Mouse (Mus musculus) NIH3T3 (cell line): Measurements from ENCODE around the gene Mylip.

Experiments
- DNase-seq: peaks from one replicate; pipeline ENCODE4 v3.0.0-alpha.2; 2012; ENCODE audit warnings: low read depth

Mylip gene

DNA sequence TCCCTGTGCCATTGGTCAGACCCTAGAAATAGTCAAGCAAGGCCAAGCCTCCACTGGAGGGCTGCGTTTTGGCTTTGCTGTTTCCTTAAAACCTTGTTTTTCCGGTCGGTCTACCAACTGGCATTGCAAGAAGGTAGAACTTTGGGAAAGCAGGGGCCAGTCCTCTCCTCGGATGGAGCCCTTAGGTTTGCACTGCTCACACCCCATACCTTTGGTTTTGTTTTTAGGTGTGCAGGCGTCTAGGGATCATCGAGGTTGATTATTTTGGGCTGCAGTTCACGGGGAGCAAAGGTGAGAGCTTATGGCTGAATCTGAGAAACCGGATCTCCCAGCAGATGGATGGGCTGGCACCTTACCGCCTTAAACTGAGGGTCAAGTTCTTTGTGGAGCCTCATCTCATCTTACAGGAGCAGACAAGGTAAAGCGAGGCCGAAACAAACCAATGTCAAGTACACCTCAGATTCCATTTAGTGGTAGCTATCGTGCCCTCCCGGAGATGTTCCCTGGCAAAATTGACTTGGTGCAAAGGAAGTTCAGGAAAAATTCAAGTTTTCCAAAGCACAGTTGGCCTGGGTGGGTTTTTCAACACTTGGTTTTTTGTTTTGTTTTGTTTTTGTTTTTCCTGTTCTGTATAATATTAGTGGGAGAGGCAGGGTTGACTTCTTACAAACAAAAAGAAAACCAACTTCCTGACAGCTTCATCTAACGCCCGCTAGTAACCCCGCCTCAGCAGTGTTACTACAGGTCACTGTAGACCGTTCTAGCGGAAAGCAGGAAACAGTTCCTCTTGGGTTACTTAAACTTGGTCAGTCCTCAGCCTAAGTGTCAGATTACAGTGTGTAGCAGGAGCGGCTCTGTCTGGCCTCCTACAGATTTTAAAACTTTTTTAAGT, 1.7 kb downstream of the Mylip start:
- DNase-seq = peak; percentile 68

DNA sequence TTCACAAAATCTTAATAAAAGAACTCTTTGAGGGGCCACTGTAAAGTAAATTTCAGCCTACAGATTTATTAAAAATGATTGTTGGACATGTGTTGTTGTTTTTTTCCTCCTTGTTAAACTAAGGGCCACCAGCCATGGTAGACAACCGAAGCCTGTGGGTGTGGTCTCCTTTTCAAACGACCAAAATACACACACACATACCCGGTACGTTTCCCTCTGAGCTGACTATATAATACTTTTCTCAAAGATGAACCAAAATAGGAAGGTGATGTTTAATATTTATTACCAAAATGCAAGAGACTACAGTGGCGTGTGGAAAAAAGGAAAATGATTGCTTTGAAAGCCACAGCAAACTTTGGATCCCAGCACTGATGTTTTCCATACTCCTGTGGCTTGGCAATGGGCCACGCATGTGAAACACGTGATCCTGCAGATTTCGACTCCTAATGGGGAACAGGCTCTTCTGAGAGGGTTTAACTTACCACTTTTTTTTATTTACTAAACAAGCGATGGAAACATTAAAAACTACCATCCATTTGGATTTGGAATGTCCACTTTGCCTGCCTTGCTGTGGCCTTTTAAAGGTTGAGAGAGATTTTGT, 2.4 kb downstream of the Mylip start:
- DNase-seq = peak; percentile 94

DNA sequence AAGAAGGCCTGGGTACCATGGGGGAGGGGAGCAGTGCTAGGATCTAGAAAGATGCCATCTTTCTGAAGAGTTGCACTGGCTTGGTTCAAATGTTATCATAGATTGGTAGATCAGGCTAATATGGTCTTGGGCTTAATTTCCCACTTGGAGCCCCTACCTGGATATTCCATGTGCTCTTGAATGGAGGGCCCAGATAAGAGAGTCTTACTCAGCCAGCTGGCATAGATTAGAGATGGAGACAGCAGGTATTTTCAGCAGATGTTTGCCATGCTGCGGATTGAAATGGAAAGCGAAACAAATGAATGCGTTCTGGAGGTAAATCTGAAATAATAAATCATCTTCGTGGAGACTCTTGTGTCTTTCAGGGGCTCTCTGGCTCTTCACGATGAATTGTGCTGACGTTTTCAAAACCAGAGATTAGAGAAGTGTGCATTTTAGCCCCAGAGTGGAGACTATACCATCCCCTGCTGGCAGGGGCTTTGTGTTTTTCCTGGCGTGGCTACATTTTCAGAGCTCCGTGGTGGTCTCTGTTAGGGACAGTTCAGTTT, 4.8 kb downstream of the Mylip start:
- DNase-seq = no peak

DNA sequence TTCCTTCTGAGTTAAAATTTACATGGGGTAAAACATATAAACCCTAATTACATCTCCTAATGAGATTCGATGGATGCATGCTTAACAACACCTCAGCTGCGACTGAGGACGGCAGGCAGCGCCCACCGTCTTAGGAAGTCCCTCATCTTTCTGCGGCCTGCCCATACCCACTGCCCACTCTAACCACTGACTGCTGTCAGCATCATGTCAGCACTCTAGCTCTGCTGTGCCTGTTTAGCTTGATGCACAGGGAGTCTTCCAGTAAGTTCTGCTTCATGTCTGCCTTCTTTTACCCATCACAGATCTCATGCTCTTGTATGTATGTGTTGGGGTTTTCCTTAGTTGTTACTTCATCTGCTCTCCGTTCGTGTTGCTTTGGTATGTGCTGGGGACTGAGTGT, 7.2 kb downstream of the Mylip start:
- DNase-seq = no peak

DNA sequence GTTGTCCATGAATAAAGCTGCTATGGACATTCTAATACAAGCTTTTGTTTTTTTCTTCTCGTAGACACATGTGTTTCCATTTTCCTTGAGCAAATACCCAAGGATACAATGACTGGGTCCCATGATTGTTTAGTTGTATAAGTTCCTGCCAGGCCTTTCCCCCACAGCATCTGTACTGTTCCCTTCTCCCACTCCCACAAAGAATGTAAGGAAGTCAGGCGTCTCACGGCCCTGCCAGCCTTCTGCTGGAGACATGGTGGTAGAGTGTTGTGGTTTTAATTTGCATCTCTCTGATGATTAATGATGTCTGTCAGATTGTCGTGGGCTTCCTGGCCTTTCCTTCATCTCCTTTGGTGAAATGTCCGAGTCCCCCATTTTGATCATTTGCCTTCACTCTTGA, 7.7 kb downstream of the Mylip start:
- DNase-seq = peak; percentile 61

DNA sequence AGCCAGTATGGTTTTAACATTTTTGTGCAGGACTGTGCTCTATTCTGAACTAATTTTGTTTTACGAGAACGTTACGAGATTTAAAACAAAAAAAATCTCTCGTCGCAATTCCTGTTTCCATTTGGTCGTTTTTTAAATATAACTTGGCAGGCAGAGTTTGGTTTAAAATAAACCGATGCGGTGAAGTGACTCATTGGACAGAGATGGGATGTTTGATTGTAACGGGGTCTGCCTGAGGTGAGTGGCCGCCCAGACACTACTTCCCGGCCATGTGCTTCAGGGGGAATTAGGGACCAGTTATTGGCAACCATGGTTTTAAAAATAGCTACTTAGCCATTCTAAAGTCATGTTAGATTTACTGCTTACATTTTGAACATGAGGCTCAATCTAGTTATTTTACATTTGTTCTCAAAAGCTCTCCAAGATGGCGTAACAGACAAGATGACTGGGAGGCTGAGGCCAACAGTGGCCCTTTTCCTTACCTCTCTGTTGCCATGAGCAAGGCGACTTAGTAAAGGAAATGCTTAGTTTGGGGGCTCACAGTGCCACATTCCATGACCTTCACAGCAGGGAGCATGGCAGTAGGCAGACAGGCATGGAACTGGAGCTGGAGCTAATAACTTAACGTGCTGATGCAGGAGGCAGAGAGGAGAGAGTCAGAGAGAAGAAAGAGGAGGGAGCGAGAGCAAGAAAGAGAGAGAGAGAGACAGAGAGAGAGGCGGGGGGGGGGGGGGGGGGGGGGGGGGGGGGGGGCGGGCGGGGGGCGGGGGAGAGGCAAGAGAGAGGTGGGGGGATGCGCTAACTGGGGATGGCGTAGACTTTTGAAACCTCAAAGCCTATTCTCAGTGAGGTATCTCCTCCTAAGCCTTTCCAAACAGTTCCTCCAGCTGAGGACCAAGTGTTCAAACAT, 8.6 kb downstream of the Mylip start:
- peak; percentile 85 for DNase-seq

DNA sequence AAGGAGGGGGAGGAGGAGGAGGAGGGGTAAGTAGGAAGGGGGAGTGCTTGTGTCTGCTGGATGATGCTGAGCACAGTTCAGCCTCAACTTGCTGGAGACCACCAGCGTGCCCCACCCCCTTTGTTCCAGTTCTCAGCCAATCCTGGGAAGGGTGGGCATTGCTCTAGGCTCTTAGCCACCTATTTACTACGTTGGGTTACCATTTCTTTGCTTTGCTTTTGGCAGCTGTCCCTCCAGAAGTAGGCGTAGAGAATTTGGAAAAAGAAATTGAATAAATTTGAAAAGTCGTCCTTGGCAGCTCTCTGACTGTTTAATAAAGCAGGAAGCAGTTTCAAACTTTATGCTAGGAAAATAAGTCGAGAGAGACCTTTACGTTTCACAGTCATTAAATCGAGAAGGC, 11.2 kb downstream of the Mylip start:
- DNase-seq = no peak

DNA sequence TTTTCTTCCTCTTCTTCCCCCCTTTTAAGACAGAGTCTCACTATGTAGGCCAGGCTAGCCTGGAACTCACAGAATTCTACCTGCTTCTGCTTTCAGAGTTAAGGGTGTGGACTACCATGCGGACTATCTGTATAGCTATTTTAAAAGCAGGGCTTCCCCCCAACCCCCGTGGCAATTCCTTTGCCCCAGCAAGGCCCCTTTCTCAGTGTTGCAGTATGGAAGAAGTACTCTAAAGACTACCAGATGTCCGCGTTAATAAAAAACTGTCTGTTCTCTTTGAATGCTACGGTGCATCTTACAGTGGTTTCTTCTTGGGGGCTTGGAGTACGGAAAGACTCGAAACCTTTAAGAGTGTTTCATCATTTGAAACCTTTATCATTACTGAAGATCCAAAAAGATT, 12.3 kb downstream of the Mylip start:
- peak; percentile 27 for DNase-seq

DNA sequence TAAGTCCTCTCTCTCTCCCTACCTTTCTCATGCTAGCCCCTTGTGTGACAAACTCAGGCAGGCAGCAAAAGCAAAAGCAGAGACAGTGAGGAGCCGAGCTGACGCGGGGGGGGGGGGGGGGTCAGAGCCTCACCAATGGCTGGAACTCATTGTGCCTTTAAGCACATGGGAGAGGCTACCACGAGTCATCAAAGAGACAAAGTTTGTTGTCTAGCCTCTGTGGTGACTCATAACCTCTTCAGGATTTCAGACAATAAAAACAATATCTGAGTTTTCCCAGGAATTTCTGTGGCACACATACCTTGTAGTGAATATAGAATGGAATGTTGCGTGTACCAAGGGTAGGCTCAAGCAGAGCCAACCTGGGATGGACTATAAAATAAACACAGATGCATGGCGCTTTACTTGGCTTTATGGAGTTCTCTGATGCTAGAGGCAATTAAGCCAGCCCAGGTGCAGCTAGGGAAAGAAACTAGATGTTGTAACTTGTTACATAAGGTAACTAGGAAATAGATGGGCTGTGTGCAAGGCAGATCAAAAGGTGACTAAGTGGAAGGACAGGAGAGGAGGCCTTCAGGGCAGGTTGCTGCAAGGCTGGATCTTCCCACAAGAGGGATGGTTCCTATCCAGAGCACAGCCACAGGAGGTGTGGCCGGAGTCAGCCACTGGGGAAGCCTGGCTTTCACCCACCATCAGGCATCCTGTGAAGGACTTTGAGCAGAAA, 12.9 kb downstream of the Mylip start:
- DNase-seq = peak; percentile 28

DNA sequence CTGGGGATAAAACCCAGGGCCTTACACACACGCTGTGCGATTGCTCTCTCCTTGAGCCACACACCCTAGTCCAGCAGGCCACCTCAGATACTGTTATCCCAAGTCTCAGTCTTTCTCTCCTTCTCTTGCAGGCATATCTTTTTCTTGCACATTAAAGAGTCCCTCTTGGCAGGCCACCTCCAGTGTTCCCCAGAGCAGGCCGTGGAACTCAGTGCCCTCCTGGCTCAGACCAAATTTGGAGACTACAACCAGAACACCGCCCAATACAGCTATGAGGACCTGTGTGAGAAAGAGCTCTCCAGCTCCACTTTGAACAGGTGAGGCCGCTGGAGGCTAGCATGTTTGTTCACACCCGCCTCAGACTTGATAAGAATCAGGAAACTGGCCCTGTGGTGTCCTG, 14.7 kb downstream of the Mylip start:
- DNase-seq = no peak

DNA sequence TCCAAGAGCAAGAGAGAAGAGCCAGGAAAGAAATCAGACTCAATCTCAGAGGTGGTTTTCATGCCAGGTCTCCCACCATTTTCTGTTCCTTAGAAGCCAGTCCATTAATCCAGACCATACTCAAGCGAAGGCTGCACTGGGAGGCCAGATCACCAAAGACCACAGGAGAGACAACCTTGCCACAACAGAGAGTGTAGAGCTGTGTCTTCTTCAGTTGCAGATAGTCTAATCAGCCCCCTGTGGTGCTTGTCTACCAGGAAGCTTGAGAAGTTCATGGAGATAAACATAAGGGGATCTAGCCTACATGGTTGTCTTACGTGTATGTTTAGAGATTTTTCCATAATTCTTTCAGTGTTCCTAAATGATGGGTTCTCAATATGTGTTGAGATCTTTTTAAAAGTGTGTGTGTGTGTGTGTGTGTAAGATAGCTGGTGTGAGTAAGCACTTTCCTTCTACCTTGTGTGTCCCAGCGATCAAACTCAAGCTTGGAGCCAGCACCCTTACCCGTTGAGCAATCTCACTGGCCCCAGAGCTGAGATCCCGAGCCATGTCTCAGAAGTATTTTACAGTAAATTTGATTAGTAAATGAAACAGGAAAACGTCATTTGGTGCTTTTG, 15.8 kb downstream of the Mylip start:
- no peak for DNase-seq

DNA sequence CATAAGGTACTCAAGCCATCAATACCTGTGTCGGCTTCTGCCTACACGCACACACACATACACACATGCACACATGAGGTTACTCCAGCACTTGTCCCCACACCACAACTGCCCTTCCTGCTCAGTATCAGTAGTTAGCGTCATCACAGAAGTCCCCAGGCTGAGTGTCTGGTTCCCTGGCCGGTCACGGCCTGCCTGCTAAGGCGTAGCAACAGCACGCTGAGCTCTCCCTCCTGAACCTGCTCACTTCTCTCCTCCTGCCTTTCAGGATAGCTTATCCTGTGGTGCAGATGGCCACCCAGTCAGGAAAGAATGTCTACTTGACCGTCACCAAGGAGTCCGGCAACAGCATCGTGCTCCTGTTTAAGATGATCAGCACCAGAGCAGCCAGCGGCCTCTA, 16.7 kb downstream of the Mylip start:
- no peak for DNase-seq

DNA sequence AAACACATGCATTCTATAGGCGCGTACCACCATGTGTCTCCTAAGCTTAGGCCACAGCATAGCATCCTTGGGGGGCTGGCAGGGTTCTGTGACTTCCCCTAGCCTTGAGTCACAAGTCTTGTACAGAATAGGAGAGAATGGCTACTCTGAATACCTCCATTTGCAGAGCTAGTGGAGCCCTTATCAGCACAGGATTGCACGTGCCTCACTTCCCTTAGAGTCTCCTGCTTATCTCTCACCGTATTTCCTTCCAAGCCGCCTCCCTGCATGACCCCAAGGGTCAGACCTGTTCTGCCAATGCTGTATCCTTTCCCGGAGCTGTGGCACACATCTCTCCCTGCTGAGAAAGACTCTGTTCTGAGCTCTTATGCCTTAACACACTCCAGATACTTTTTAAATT, 17.2 kb downstream of the Mylip start:
- DNase-seq = no peak

DNA sequence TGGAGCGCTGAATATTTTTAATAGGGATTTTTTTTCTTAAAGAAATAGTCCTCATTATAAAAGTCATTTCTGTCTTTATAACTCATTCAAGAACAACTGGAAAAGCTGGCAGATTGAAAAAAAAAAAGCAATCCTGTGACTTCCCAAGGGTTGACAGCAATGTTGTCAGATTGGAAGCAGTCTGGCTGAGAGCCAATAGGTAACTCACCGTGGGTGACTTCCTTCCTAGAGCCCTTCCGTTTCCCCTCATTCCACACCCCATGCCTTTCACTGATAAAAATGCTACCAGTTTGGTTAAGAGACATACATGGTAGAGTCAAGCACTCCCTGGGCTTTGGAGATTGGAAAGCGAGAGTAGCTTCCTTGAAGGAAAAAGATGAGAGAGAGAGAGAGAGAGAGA, 21.4 kb downstream of the Mylip start:
- no peak for DNase-seq

DNA sequence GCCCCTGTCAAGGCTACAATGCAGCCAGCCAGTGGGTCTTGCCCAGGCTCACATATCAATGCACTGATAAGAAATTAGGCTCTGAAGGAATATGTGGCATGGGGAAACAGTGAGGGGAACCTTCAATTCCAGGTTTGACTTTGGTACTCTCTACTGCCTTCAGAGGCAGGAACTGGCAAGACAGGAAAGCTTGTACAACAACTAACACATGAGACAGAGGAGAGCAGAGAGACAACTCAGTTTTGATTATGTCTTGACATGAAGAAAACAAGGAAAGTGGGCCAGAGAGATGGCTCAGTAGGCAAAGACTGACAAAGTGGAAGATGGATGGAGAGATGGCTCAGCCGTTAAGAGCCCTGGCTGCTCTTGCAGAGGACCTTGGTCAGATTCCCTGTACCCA, 23.5 kb downstream of the Mylip start:
- no peak for DNase-seq

DNA sequence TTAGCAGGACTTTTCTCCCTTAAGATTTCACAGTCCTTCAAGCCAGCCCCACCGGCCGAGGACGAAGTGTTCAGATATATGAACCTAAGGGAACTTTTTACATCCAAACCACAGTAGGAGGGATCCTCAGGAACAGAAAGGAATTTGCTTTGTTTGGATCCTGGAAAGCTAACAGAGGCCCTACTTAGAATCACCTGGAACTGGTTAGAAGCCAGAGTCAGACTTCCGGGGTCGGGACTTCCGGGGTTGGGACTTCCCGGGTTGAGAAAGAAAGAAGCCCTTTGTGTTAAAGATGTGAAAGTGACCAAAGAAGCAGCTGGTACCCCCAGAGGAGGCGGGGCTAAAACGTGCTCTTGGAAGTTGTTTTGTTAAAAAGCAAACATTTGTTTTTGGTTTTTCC, 24.5 kb downstream of the Mylip start:
- peak; percentile 64 for DNase-seq

DNA sequence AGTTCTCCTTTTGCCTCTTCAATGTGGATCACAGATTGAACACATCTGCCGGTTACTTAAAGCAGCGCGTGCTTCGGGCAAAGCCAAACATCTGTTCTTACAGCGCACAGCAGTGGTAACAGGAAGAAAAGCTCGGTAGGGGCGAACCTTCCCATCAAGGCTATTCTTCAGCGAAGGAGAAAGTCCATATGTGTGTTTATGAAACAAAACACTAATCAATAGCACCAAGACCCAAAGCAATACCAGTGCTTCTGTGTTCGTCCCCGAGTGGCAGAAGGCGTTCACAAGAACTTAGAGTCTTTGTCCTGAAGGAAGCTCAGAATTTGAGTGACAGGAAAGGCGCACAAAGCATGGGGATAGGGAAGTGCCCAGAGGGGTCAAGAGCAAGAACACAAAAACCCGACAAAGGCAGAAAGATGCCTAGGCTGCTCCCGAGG, 27.1 kb downstream of the Mylip start:
- no peak for DNase-seq

DNA sequence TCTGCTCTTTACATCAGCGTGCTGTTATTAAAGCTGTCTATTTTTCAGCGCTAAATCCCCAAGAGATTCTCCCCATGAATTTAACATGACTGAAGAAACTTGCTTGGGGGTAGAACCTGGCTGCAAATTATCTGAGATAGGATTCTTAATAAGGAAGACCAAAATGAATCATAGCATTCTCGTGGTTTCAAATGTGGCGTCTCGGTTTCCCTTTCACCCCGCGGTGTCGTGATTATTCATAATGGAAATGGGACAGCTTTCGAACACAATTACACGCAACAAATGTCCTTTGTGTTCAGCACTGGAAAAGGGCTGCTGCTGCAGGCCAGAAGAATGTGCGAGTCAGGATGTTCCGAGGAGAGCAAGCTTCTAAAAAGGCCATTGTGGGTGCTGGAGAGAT, 29.4 kb downstream of the Mylip start:
- peak; percentile 84 for DNase-seq

DNA sequence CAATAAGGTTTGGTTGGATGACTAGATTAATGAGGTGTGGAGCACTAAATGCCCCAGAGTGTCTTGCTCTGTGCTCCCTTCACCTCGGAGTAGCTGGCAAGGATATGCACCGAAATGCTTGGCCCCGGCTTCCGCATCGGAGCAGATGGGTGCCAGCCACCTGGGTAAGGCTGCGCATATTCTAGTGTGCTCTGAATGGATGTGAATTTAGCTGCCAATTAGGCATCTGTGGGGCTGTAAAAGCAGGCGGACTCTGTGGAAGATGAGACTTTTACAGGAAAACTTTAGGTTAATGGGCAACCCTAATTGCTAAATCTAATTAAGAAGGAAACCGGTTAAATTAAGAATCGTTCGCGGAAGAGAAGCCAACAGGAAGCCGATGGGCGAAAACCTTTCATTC, 32.7 kb downstream of the Mylip start:
- DNase-seq = no peak

DNA sequence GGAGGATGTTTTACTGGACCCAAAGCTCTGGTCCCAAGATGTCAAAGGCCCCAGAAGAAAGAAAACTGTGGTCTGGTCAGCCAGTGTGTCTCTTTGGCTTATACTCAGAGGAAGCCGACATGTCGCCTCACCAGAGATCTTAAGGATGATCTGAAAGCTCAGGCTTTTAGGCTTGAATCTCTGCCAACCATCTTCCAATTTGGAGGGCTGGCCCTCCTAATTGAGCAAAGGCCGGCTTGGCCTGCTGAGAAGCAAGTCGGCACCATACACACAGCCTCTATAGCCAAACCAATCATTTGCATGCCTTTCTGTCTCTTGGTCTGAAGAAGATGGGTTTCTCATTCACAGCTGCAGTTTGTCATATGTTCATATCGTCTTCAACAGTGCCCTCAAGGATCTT, 33.2 kb downstream of the Mylip start:
- no peak for DNase-seq

DNA sequence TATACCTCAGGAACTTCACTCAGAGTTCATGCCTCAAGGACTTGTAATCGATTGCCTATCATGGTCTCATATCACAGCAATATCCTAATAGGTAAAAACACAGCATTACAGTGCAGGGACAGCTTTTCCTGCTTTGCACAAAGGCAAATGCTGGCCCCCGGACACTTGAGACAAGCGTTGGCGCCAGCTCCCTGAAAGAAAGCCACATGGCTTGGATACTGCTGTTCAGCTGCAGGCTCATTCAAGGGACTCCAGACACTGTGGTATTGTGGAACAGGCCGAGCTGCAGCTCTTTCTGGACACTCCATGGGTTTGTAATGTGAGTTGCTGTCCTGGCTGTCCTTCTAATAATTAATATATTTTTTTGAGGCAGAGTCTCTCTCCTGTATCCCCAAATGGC, 34.4 kb downstream of the Mylip start:
- no peak for DNase-seq
